Mouse (Mus musculus) left cerebral cortex, adult 6 months (tissue): ENCODE measurements around the gene Rcn1. TPM values are rescaled to one million over a fixed set of nuclear protein-coding genes. Genes with fewer than 3 reads are reported as not detected.

Experiments used
- long read RNA-seq, 2 experiments: library from polyadenylated mRNA; unstranded; transcript quantifications; one replicate each; pipeline ENCODE4 v2.0.0; 2019 to 2020
- polyA plus RNA-seq: library from polyadenylated mRNA; unstranded; fragments of <200 nt; fragmentation: Nextera tagmentation; gene quantifications from 2 replicates; pipeline ENCODE4 v1.2.3, GENCODE M21; 2021

Gene Rcn1
- polyA plus RNA-seq = 17.2 and 19.5 TPM in 2 replicates
- long read RNA-seq, experiment 1, transcript Rcn1-201 (6 exons, 2,720 nt) = major isoform, 119 of 124 reads
- long read RNA-seq, experiment 1, partial matches to known transcripts = 3 of 124 reads
- long read RNA-seq, experiment 1, other reads (novel, unspliced or antisense) = 1 of 124 reads
- long read RNA-seq, experiment 2, transcript Rcn1-201 (6 exons, 2,720 nt) = major isoform, 24 of 27 reads
- long read RNA-seq, experiment 2, partial matches to known transcripts = 0 of 27 reads
- long read RNA-seq, experiment 2, other reads (novel, unspliced or antisense) = 2 of 27 reads

DNA sequence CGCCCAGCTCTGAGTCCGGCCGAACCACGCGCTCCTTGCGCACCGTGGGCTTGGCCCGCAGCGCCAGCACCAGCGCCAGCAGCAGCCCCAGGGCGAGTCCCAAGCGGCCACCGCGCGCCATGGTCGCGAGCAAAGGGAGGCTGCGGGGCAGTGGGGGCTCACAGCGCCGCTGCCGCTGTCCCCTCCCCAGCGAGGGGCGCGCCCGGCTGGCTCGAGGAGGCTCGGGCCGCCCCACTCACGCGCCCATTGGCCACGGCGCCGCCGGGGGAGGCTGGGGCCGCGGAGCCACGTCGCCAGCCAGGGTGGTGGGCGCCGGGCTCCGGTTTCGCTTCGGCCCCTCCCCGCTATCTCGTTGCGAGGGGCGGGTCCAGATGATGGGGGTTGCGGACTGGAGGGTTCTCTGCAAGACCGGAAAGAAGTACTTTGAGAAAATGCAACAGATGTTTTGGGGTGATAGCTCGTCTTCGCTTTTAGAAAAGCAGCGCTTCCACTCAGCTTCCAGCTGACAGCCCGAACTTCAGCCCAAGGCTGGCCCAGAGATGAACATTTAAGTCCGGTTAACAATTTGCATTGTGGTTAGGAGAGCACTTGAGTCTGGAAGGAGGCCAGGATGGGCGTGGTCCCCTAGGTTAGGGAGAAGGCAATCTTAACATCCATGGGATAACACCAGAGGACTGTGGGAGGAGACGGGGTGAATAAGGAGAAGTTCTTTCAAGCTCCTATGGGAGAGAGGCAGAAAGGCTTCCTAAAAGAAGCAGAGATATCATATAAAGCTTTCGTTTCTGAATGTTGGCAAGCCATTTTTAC lies at the start of gene Rcn1:
TSS of gene Rcn1 (minus strand) at position 235 of the 807 bp plus-strand sequence.

Other genes with a start within 250 kb of the Rcn1 start
- gene Them7, start 175.0 kb downstream of the Rcn1 start, polyA plus RNA-seq = not detected in 2 replicates